23 mouse cellular contexts compared by ENCODE assay signal in genomic region chr14:60431515-60431914, GRCm38 (mm10). TPM values are rescaled to one million over a fixed set of nuclear protein-coding genes. Genes with fewer than 3 reads are reported as not detected.
DNase-seq lines count a peak whose midpoint lies in the region; ATAC-seq and TF ChIP-seq lines count a peak whose summit lies in the region.
"Had no signal": no experiment of that assay in that cellular context is flagged by ENCODE, and none has a peak within 500 bp of the region (broad histone marks: within the 10 kb centered on the region; RNA-seq: fewer than 3 reads in every experiment).

No protein-coding gene starts in this region.

- CTCF ChIA-PET in Patski (lab: Charles Lee): no interaction called here

- H3K9me3 ChIP-seq in midbrain, embryonic 11.5 days (ENCODE audit: control insufficient read depth, low read length): no peaks in the 10 kb centered on the region
- H3K9me3 ChIP-seq in midbrain, embryonic 15.5 days: no peaks in the 10 kb centered on the region
- H3K9me3 ChIP-seq: forebrain, embryonic 12.5 days; heart, embryonic 10.5 days; heart, embryonic 13.5 days; hindbrain, embryonic 12.5 days; hindbrain, embryonic 15.5 days had no signal

- no peak overlapping the region for H3K4me3 ChIP-seq in midbrain, embryonic 11.5 days (ENCODE audit: low read depth, low read length)
- no peak overlapping the region for H3K4me3 ChIP-seq in midbrain, embryonic 15.5 days
- H3K4me3 ChIP-seq: forebrain, embryonic 12.5 days; heart, adult 2 months; heart, embryonic 10.5 days; heart, embryonic 13.5 days; hindbrain, embryonic 12.5 days; hindbrain, embryonic 15.5 days had no signal

- in situ Hi-C loops in Patski (cut with MboI; ENCODE audit: low pct_unique_long_range_greater_than_20kb): loop anchor here (5.0 kb wide), 1 partner anchor 164 kb away; the partner anchor contains the start of gene Mtmr6

- no peaks in the 10 kb centered on the region for H3K36me3 ChIP-seq in midbrain, embryonic 11.5 days (ENCODE audit: control insufficient read depth, insufficient read depth, low read length)
- no peaks in the 10 kb centered on the region for H3K36me3 ChIP-seq in midbrain, embryonic 15.5 days (replicated peaks)
- H3K36me3 ChIP-seq: forebrain, embryonic 12.5 days; heart, embryonic 10.5 days; heart, embryonic 13.5 days; hindbrain, embryonic 12.5 days; hindbrain, embryonic 15.5 days had no signal

- ATAC-seq in midbrain, embryonic 11.5 days (ENCODE audit: low FRiP score): no peak
- ATAC-seq in midbrain, embryonic 15.5 days (replicated peaks): no peak
- ATAC-seq in Patski: no peak
- ATAC-seq: CD4-positive, CD25-positive, alpha-beta regulatory T cell, adult 4 months; forebrain, embryonic 16.5 days had no signal

- no peak overlapping the region for H3K4me2 ChIP-seq in midbrain, embryonic 11.5 days
- no peak overlapping the region for H3K4me2 ChIP-seq in midbrain, embryonic 15.5 days
- H3K4me2 ChIP-seq: forebrain, embryonic 12.5 days; heart, embryonic 13.5 days; hindbrain, embryonic 12.5 days; hindbrain, embryonic 15.5 days had no signal

- H3K4me1 ChIP-seq in midbrain, embryonic 11.5 days (ENCODE audit: control insufficient read depth, insufficient read depth, low read length): peaks cover 16% of the 10 kb centered on the region
- H3K4me1 ChIP-seq in midbrain, embryonic 15.5 days: peaks cover 20% of the 10 kb centered on the region

- no peak overlapping the region for H3K27ac ChIP-seq in midbrain, embryonic 11.5 days (ENCODE audit: low read depth, low read length)
- H3K27ac ChIP-seq in midbrain, embryonic 15.5 days: no peak overlapping the region
- H3K27ac ChIP-seq: heart, adult 2 months; heart, embryonic 10.5 days; heart, embryonic 13.5 days; hindbrain, embryonic 12.5 days; hindbrain, embryonic 15.5 days had no signal

- POLR2A ChIA-PET in Patski (lab: Charles Lee): no interaction called here

- peak; percentile 88 for DNase-seq in midbrain, embryonic 11.5 days (ENCODE audit: low spot score, missing footprints)
- DNase-seq in Patski (ENCODE audit: low read depth, low spot score): peak; percentile 67
- DNase-seq in R1 (ENCODE audit: low read depth, low spot score): peak; percentile 4
- peak; percentile 79 for DNase-seq in retina, postnatal 1 day
- no peak for DNase-seq in cerebellum, adult 9-11 months
- DNase-seq in T-cell, adult 2 months (ENCODE audit: low spot score): no peak
- DNase-seq: adrenal gland, adult 2 months; adrenal gland, postnatal 14 days; cerebellum, adult 11-12 months; cerebellum, adult 8-10 months; cerebellum, postnatal 14 days; gastrocnemius, postnatal 10 days; gastrocnemius, postnatal 36 days; heart, adult 2 months; heart, postnatal 14 days had no signal

- no peak overlapping the region for H3K9ac ChIP-seq in midbrain, embryonic 11.5 days (ENCODE audit: low read length)
- H3K9ac ChIP-seq in midbrain, embryonic 15.5 days: no peak overlapping the region
- H3K9ac ChIP-seq: forebrain, embryonic 12.5 days; heart, embryonic 13.5 days; hindbrain, embryonic 12.5 days; hindbrain, embryonic 15.5 days had no signal

- 15% methylated on average over 5 of the region's 5 CpGs for WGBS in midbrain, embryonic 11.5 days
- WGBS in midbrain, embryonic 15.5 days: 8% methylated on average over 5 of the region's 5 CpGs

- no peak for TF ChIP-seq CTCF in Patski (IDR thresholded peaks at IDR 0.05)

- H3K27me3 ChIP-seq in midbrain, embryonic 11.5 days (ENCODE audit: control insufficient read depth, insufficient read depth, low read length): peaks cover 4% of the 10 kb centered on the region; the same call in 1 of the 2 replicates
- 0 out of 2 replicates have a peak, but pooled peaks cover 3% of the 10 kb centered on the region for H3K27me3 ChIP-seq in midbrain, embryonic 15.5 days (replicated peaks)
- no peaks in the 10 kb centered on the region for H3K27me3 ChIP-seq in Patski
- H3K27me3 ChIP-seq: forebrain, embryonic 12.5 days; heart, embryonic 13.5 days; hindbrain, embryonic 12.5 days; hindbrain, embryonic 15.5 days had no signal

RNA-seq across cellular contexts. Expression of gene Amer2, which starts 58.5 kb away (rescaled TPM):
- polyA plus RNA-seq in midbrain, embryonic 11.5 days (2014; fragmentation: Nextera tagmentation; extraction: Ambion mirVana): 11.2 and 12.5 TPM in 2 replicates
- polyA plus RNA-seq in midbrain, embryonic 15.5 days (2015; fragmentation: Nextera tagmentation; extraction: Ambion mirVana): 31.3 and 35.0 TPM in 2 replicates
- polyA plus RNA-seq in Patski (2021): 1.2 TPM
- polyA plus RNA-seq: CD4-positive, CD25-positive, alpha-beta regulatory T cell, adult 4 months had no signal

Comparison
In these comparisons a context has a peak if more than half of its experiments do, and no peak if none do; other contexts are left out.
1. DNase-seq: peak in midbrain, embryonic 11.5 days (single experiment), Patski (single experiment), R1 (single experiment) and retina, postnatal 1 day (single experiment); none in cerebellum, adult 9-11 months (single experiment) and T-cell, adult 2 months (single experiment).